Mouse (Mus musculus) heart, embryonic 15.5 days (tissue): Measurements from ENCODE around the gene Sos1. TPM values are rescaled to one million over a fixed set of nuclear protein-coding genes. Genes with fewer than 3 reads are reported as not detected.

Source experiments
- ATAC-seq: fragments of 200-750 bp; cut with Nextera tagmentation; replicated peaks from 2 replicates; pipeline ENCODE4 v1.8.0; 2017; ENCODE audit warnings: low read depth, moderate TSS enrichment; ENCODE audit not compliant: insufficient number of reproducible peaks, insufficient read depth, low FRiP score
- H3K27ac ChIP-seq: fragments of 300-500 bp; sonication (generic); 2 replicates; pipeline ENCODE4 v1.5.1; 2015; ENCODE audit warnings: mild to moderate bottlenecking, inconsistent platforms
- H3K27me3 ChIP-seq: fragments of 300-500 bp; sonication (generic); 2 replicates; pipeline ENCODE4 v1.6.1; 2015; ENCODE audit warnings: inconsistent platforms
- H3K36me3 ChIP-seq: fragments of 300-500 bp; sonication (generic); 2 replicates; pipeline ENCODE4 v1.6.1; 2015; ENCODE audit warnings: mild to moderate bottlenecking, inconsistent platforms
- H3K4me1 ChIP-seq: fragments of 300-500 bp; sonication (generic); replicated peaks from 2 replicates; pipeline ENCODE4 v1.6.1; 2015; ENCODE audit warnings: inconsistent platforms
- H3K4me2 ChIP-seq: fragments of 300-500 bp; sonication (generic); 2 replicates; pipeline ENCODE4 v1.6.1; 2015; ENCODE audit warnings: inconsistent platforms, mild to moderate bottlenecking, moderate library complexity
- H3K4me3 ChIP-seq: fragments of 300-500 bp; sonication (generic); 2 replicates; pipeline ENCODE4 v1.5.1; 2015; ENCODE audit warnings: mild to moderate bottlenecking, inconsistent platforms
- H3K9ac ChIP-seq: fragments of 300-500 bp; sonication (generic); 2 replicates; pipeline ENCODE4 v1.6.1; 2015; ENCODE audit warnings: mild to moderate bottlenecking, inconsistent platforms
- H3K9me3 ChIP-seq: fragments of 300-500 bp; sonication (generic); replicated peaks from 2 replicates; pipeline ENCODE4 v1.6.1; 2016; ENCODE audit warnings: inconsistent platforms
- WGBS: fragments of 180-500 bp; shearing (Covaris S2); methylation state at CpG from one replicate; pipeline ENCODE4 v1.1.7; 2015; ENCODE audit warnings: mixed read lengths; 5-methylcytosine and 5-hydroxymethylcytosine counted together
- polyA plus RNA-seq: library from polyadenylated mRNA; unstranded; fragments of >200 nt; fragmentation: Nextera tagmentation; extraction: Ambion mirVana; gene quantifications from 2 replicates; pipeline ENCODE4 v1.2.1, GENCODE M21; 2015

The Sos1 gene
- 2.5 and 3.1 TPM in 2 replicates for polyA plus RNA-seq

GRCm38 (mm10) chr17:80480031-80480854, at the start of gene Sos1:
TSS of gene Sos1 (minus strand) at chr17:80480453.
- Histone ChIP-seq H3K9ac (peak within 1 kb of the TSS; percentile 84), H3K9me3 (no peaks in the 10 kb centered on the region), H3K36me3 (no peaks in the 10 kb centered on the region), H3K4me2 (peak within 1 kb of the TSS; percentile 65), H3K4me3 (peak within 1 kb of the TSS; percentile 89), H3K27ac (peak within 1 kb of the TSS; percentile 93), H3K27me3 (no peaks in the 10 kb centered on the region), H3K4me1 (peaks cover 25% of the 10 kb centered on the region)
- peak; percentile 88 for ATAC-seq
- WGBS = under 1% methylated on average over 58 of the region's 90 CpGs

GRCm38 (mm10) chr17:80523231-80523630, 43.0 kb upstream of the Sos1 start:
- WGBS = 83% methylated on average over 3 of the region's 3 CpGs
- Histone ChIP-seq H3K36me3 (no peaks in the 10 kb centered on the region), H3K4me2 (no peak overlapping the region), H3K9ac (no peak overlapping the region), H3K4me1 (no peaks in the 10 kb centered on the region), H3K27ac (no peak overlapping the region), H3K9me3 (no peaks in the 10 kb centered on the region), H3K4me3 (no peak overlapping the region), H3K27me3 (no peaks in the 10 kb centered on the region)
- no peak for ATAC-seq

- H3K4me3 ChIP-seq = no peak overlapping the region
- H3K9me3 ChIP-seq = no peaks in the 10 kb centered on the region
- H3K4me2 ChIP-seq = no peak overlapping the region
- H3K4me1 ChIP-seq = no peaks in the 10 kb centered on the region
- no peaks in the 10 kb centered on the region for H3K27me3 ChIP-seq
- 71% methylated on average over 7 of the region's 7 CpGs for WGBS
- no peaks in the 10 kb centered on the region for H3K36me3 ChIP-seq
- H3K9ac ChIP-seq = no peak overlapping the region
- no peak for ATAC-seq
- H3K27ac ChIP-seq = no peak overlapping the region
Measured at GRCm38 (mm10) chr17:80522229-80522556, 41.9 kb upstream of the Sos1 start.

- 58% methylated on average over 4 of the region's 4 CpGs for WGBS
Measured at GRCm38 (mm10) chr17:80521521-80522228, 41.4 kb upstream of the Sos1 start.

GRCm38 (mm10) chr17:80520537-80520936, 40.3 kb upstream of the Sos1 start:
- no peaks in the 10 kb centered on the region for H3K4me1 ChIP-seq
- no peak overlapping the region for H3K4me3 ChIP-seq
- H3K36me3 ChIP-seq = no peaks in the 10 kb centered on the region
- no peak overlapping the region for H3K9ac ChIP-seq
- H3K27ac ChIP-seq = no peak overlapping the region
- ATAC-seq = no peak
- H3K27me3 ChIP-seq = no peaks in the 10 kb centered on the region
- H3K9me3 ChIP-seq = no peaks in the 10 kb centered on the region
- 81% methylated on average over 8 of the region's 8 CpGs for WGBS
- no peak overlapping the region for H3K4me2 ChIP-seq

More at GRCm38 (mm10) chr17:80521521-80522228, 41.4 kb upstream of the Sos1 start:
- no peak overlapping the region for H3K4me2 ChIP-seq
- H3K9ac ChIP-seq = no peak overlapping the region
- no peak for ATAC-seq
- H3K27me3 ChIP-seq = no peaks in the 10 kb centered on the region
- H3K4me1 ChIP-seq = no peaks in the 10 kb centered on the region
- no peaks in the 10 kb centered on the region for H3K36me3 ChIP-seq
- H3K27ac ChIP-seq = no peak overlapping the region
- H3K9me3 ChIP-seq = no peaks in the 10 kb centered on the region
- H3K4me3 ChIP-seq = no peak overlapping the region

GRCm38 (mm10) chr17:80518811-80519210, 38.6 kb upstream of the Sos1 start:
- Histone ChIP-seq H3K4me3 (no peak overlapping the region), H3K9me3 (no peaks in the 10 kb centered on the region), H3K4me2 (no peak overlapping the region), H3K9ac (no peak overlapping the region), H3K27me3 (no peaks in the 10 kb centered on the region), H3K4me1 (no peaks in the 10 kb centered on the region), H3K27ac (no peak overlapping the region), H3K36me3 (no peaks in the 10 kb centered on the region)
- ATAC-seq = no peak
- WGBS = 84% methylated on average over 12 of the region's 12 CpGs

GRCm38 (mm10) chr17:80517244-80517643, 37.0 kb upstream of the Sos1 start:
- Histone ChIP-seq H3K4me1 (no peaks in the 10 kb centered on the region), H3K27ac (no peak overlapping the region), H3K9me3 (no peaks in the 10 kb centered on the region), H3K27me3 (no peaks in the 10 kb centered on the region), H3K9ac (no peak overlapping the region), H3K4me3 (no peak overlapping the region), H3K4me2 (no peak overlapping the region), H3K36me3 (no peaks in the 10 kb centered on the region)
- no peak for ATAC-seq
- WGBS = 67% methylated on average over 9 of the region's 9 CpGs

GRCm38 (mm10) chr17:80515956-80516355, 35.7 kb upstream of the Sos1 start:
- H3K4me1 ChIP-seq = no peaks in the 10 kb centered on the region
- no peaks in the 10 kb centered on the region for H3K27me3 ChIP-seq
- H3K36me3 ChIP-seq = no peaks in the 10 kb centered on the region
- H3K27ac ChIP-seq = no peak overlapping the region
- H3K4me3 ChIP-seq = no peak overlapping the region
- H3K9me3 ChIP-seq = no peaks in the 10 kb centered on the region
- ATAC-seq = no peak
- 81% methylated on average over 9 of the region's 9 CpGs for WGBS
- no peak overlapping the region for H3K9ac ChIP-seq
- H3K4me2 ChIP-seq = no peak overlapping the region

- Histone ChIP-seq H3K4me2 (no peak overlapping the region), H3K4me1 (no peaks in the 10 kb centered on the region), H3K36me3 (no peaks in the 10 kb centered on the region), H3K4me3 (no peak overlapping the region), H3K9me3 (no peaks in the 10 kb centered on the region), H3K27ac (no peak overlapping the region), H3K27me3 (no peaks in the 10 kb centered on the region), H3K9ac (no peak overlapping the region)
- no peak for ATAC-seq
- WGBS = 93% methylated on average over 7 of the region's 7 CpGs
Measured at GRCm38 (mm10) chr17:80515513-80515912, 35.3 kb upstream of the Sos1 start.

- Histone ChIP-seq H3K4me2 (no peak overlapping the region), H3K27me3 (no peaks in the 10 kb centered on the region), H3K36me3 (no peaks in the 10 kb centered on the region), H3K9ac (no peak overlapping the region), H3K9me3 (no peaks in the 10 kb centered on the region), H3K4me3 (no peak overlapping the region), H3K27ac (no peak overlapping the region), H3K4me1 (no peaks in the 10 kb centered on the region)
- 23% methylated on average over 8 of the region's 8 CpGs for WGBS
- no peak for ATAC-seq
Measured at GRCm38 (mm10) chr17:80513766-80514165, 33.5 kb upstream of the Sos1 start.

GRCm38 (mm10) chr17:80510459-80510855, 30.2 kb upstream of the Sos1 start:
- no peak for ATAC-seq
- no peak overlapping the region for H3K27ac ChIP-seq
- WGBS = 71% methylated on average over 3 of the region's 3 CpGs
- no peaks in the 10 kb centered on the region for H3K27me3 ChIP-seq
- no peaks in the 10 kb centered on the region for H3K36me3 ChIP-seq
- no peak overlapping the region for H3K4me3 ChIP-seq
- no peaks in the 10 kb centered on the region for H3K9me3 ChIP-seq
- no peaks in the 10 kb centered on the region for H3K4me1 ChIP-seq
- H3K9ac ChIP-seq = no peak overlapping the region
- H3K4me2 ChIP-seq = no peak overlapping the region
